24 mouse cellular contexts compared by ENCODE assay signal in genomic region chr19:38082931-38083525, GRCm38 (mm10). TPM values are rescaled to one million over a fixed set of nuclear protein-coding genes. Genes with fewer than 3 reads are reported as not detected.
"Had no signal": no experiment of that assay in that cellular context is flagged by ENCODE, and none has a peak within 500 bp of the region (broad histone marks: within the 10 kb centered on the region; RNA-seq: fewer than 3 reads in every experiment).

No protein-coding gene starts in this region.

- ATAC-seq: midbrain, embryonic 15.5 days had no signal

- H3K4me3 ChIP-seq: left cerebral cortex, adult 2 months; limb, embryonic 10.5 days; liver, embryonic 15.5 days; megakaryocyte, embryonic 14.5 days; midbrain, embryonic 15.5 days; neural tube, embryonic 12.5 days had no signal

- H3K9me3 ChIP-seq: limb, embryonic 10.5 days; liver, embryonic 15.5 days; midbrain, embryonic 15.5 days; neural tube, embryonic 12.5 days had no signal

- H3K27ac ChIP-seq: kidney, postnatal 0 days; left cerebral cortex, adult 2 months; limb, embryonic 10.5 days; liver, embryonic 15.5 days; macrophage; midbrain, embryonic 15.5 days; neural tube, embryonic 12.5 days had no signal

- H3K27me3 ChIP-seq: liver, embryonic 15.5 days; midbrain, embryonic 15.5 days; neural tube, embryonic 12.5 days had no signal

- DNase-seq: kidney, adult 11 months; kidney, adult 9 months; kidney, postnatal 36 days; lung, adult 2 months; lung, postnatal 14 days; retina, postnatal 1 day; right cerebral cortex, postnatal 4 days; thymus, postnatal 36 days had no signal

- H3K4me1 ChIP-seq: limb, embryonic 10.5 days; liver, embryonic 15.5 days; midbrain, embryonic 15.5 days; neural tube, embryonic 12.5 days had no signal

- H3K9ac ChIP-seq: liver, embryonic 15.5 days; midbrain, embryonic 15.5 days; neural tube, embryonic 12.5 days had no signal

- H3K4me2 ChIP-seq: liver, embryonic 11.5 days; liver, embryonic 15.5 days; midbrain, embryonic 11.5 days; midbrain, embryonic 15.5 days; neural tube, embryonic 12.5 days had no signal

- H3K36me3 ChIP-seq: limb, embryonic 10.5 days; liver, embryonic 15.5 days; midbrain, embryonic 15.5 days; neural tube, embryonic 12.5 days had no signal

RNA-seq across cellular contexts. Expression of gene Ffar4, which starts 13.8 kb away (rescaled TPM):
- total RNA-seq: layer of hippocampus, postnatal 14 days; left cerebral cortex, postnatal 14 days; monocyte, adult 5-6 weeks; neutrophil, adult 5-6 weeks had no signal
- polyA plus RNA-seq: macrophage; midbrain, embryonic 11.5 days; neural tube, embryonic 12.5 days had no signal

RNA-seq across cellular contexts. Expression of gene Rbp4, which starts 42.1 kb away (rescaled TPM):
- total RNA-seq: monocyte, adult 5-6 weeks; neutrophil, adult 5-6 weeks had no signal
- polyA plus RNA-seq: macrophage had no signal

RNA-seq across cellular contexts. Expression of gene Pde6c, which starts 49.6 kb away (rescaled TPM):
- total RNA-seq: monocyte, adult 5-6 weeks; neutrophil, adult 5-6 weeks had no signal
- polyA plus RNA-seq: limb, embryonic 10.5 days; lung, adult 2 months; macrophage; neural tube, embryonic 12.5 days; spleen, adult 2 months; thymus, postnatal 0 days had no signal
